Mouse (Mus musculus): Measurements from ENCODE around the gene Ang5. TPM values are rescaled to one million over a fixed set of nuclear protein-coding genes. Genes with fewer than 3 reads are reported as not detected.

The Ang5 gene
- total RNA-seq, 2 experiments from 2014 or later, result not detected

Other genes starting within 250 kb of the Ang5 start
- gene Gm16506, start 229.6 kb upstream of the Ang5 start, total RNA-seq (2021), result not detected
- not detected for gene Gm6526, start 209.2 kb upstream of the Ang5 start, total RNA-seq (2021)
- not detected for gene Gm8180, start 172.3 kb upstream of the Ang5 start, total RNA-seq (2021)
- not detected for gene Ear1, start 81.6 kb upstream of the Ang5 start, total RNA-seq (2021)
- not detected for gene Ear10, start 33.5 kb upstream of the Ang5 start, total RNA-seq (2021)
- not detected for gene Gm8113, start 31.7 kb upstream of the Ang5 start, total RNA-seq (2021)
- not detected for gene Ang6, start 45.2 kb downstream of the Ang5 start, total RNA-seq (2021)
- not detected for gene Ear2, start 145.6 kb downstream of the Ang5 start, total RNA-seq (2021)
- gene Gm3327, start 166.8 kb downstream of the Ang5 start, total RNA-seq (2021), result not detected
- gene Gm8212, start 240.6 kb downstream of the Ang5 start, total RNA-seq (2021), result not detected

All from left cerebral cortex, postnatal 25 days (tissue).